Mouse (Mus musculus): ENCODE results near the gene Nupr1.

Gene Nupr1

GRCm38 (mm10) chr7:126630824-126631518 lies at the start of gene Nupr1:
Gene Nupr1 (minus strand): TSS chr7:126630861.
- DNase-seq (ENCODE audit: inconsistent ontology term) = peak; percentile 31

GRCm38 (mm10) chr7:126679683-126680082 lies 49.0 kb upstream of the Nupr1 start:
- no peak for DNase-seq (ENCODE audit: inconsistent ontology term)

- DNase-seq (ENCODE audit: inconsistent ontology term) = no peak
Measured at GRCm38 (mm10) chr7:126678545-126679341, 48.1 kb upstream of the Nupr1 start.

- DNase-seq (ENCODE audit: inconsistent ontology term) = no peak
Measured at GRCm38 (mm10) chr7:126676631-126677220, 46.1 kb upstream of the Nupr1 start.

- peak; percentile 32 for DNase-seq (ENCODE audit: inconsistent ontology term)
Measured at GRCm38 (mm10) chr7:126676207-126676606, 45.5 kb upstream of the Nupr1 start, which contains the start of gene Sult1a1. Gene Sult1a1 (minus strand): TSS chr7:126676432.

GRCm38 (mm10) chr7:126675104-126675503 lies 44.4 kb upstream of the Nupr1 start:
- no peak for DNase-seq (ENCODE audit: inconsistent ontology term)

GRCm38 (mm10) chr7:126672111-126672510 lies 41.5 kb upstream of the Nupr1 start:
- DNase-seq (ENCODE audit: inconsistent ontology term) = no peak

GRCm38 (mm10) chr7:126670152-126670551 lies 39.5 kb upstream of the Nupr1 start:
- no peak for DNase-seq (ENCODE audit: inconsistent ontology term)

GRCm38 (mm10) chr7:126668452-126668851 lies 37.8 kb upstream of the Nupr1 start:
- no peak for DNase-seq (ENCODE audit: inconsistent ontology term)

- no peak for DNase-seq (ENCODE audit: inconsistent ontology term)
Measured at GRCm38 (mm10) chr7:126667495-126668090, 36.9 kb upstream of the Nupr1 start.

GRCm38 (mm10) chr7:126665269-126665668 lies 34.6 kb upstream of the Nupr1 start:
- DNase-seq (ENCODE audit: inconsistent ontology term) = no peak

GRCm38 (mm10) chr7:126663646-126664045 lies 33.0 kb upstream of the Nupr1 start:
- DNase-seq (ENCODE audit: inconsistent ontology term) = peak; percentile 8

- DNase-seq (ENCODE audit: inconsistent ontology term) = no peak
Measured at GRCm38 (mm10) chr7:126659771-126660170, 29.1 kb upstream of the Nupr1 start.

- no peak for DNase-seq (ENCODE audit: inconsistent ontology term)
Measured at GRCm38 (mm10) chr7:126657522-126657921, 26.9 kb upstream of the Nupr1 start.

- DNase-seq (ENCODE audit: inconsistent ontology term) = no peak
Measured at GRCm38 (mm10) chr7:126655695-126656094, 25.0 kb upstream of the Nupr1 start.

GRCm38 (mm10) chr7:126653991-126654390 lies 23.3 kb upstream of the Nupr1 start:
- DNase-seq (ENCODE audit: inconsistent ontology term) = no peak

GRCm38 (mm10) chr7:126650852-126651251 lies 20.2 kb upstream of the Nupr1 start:
- DNase-seq (ENCODE audit: inconsistent ontology term) = no peak

GRCm38 (mm10) chr7:126649231-126650051 lies 18.8 kb upstream of the Nupr1 start, which contains the start of gene Sgf29:
Gene Sgf29 (plus strand): TSS chr7:126649309.
- DNase-seq (ENCODE audit: inconsistent ontology term) = peak; percentile 95

- no peak for DNase-seq (ENCODE audit: inconsistent ontology term)
Measured at GRCm38 (mm10) chr7:126648486-126648885, 17.8 kb upstream of the Nupr1 start.

- DNase-seq (ENCODE audit: inconsistent ontology term) = no peak
Measured at GRCm38 (mm10) chr7:126645708-126646107, 15.0 kb upstream of the Nupr1 start.

GRCm38 (mm10) chr7:126644914-126645313 lies 14.3 kb upstream of the Nupr1 start:
- DNase-seq (ENCODE audit: inconsistent ontology term) = no peak
